Mouse (Mus musculus) frontal cortex, postnatal 36 days (tissue): ENCODE results near the gene Slc7a6os.

ENCODE experiments used
- DNase-seq, 2 experiments: peaks; one replicate each; pipeline ENCODE4 v3.0.0; 2022; ENCODE audit warnings: low spot score in 2 of 2

Slc7a6os gene

DNA sequence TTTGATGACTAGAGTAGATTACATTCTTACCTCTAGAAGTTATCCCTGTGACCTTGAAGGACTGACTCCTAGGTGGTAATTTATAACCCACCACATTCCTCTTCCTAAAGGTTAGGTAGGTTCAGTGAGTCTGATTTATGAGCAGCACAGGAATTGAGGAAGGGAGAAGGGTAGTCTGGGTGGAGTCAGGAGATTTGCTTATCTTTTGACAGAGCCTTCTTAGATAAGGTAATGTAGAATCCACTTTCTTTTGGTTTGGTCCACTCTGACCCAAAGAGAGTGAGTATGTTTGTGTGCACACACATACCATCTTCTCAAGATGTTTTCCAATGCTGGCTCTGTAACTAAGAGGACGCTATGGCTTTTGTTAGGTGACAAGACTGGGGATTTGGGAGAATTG is 33.1 kb downstream of the Slc7a6os start:
- DNase-seq: no peak

DNA sequence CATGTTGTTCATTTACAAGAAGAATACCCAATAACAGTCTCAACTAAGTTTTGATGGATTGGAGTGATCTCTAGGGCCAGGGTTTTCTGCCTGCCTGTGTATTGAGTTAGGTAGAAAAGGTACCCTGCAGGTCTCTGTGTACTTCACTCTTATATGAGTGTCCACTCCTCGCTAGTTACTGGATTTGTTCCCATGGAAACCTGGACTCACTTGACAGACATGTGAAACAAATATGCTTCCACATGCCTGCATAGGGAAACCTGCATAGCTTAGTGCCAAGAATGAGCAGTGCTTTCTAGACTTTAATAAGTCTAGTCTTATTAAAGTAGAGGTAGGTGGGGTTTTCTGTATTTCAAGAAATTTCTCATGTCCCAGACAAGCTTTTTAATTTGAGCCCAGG is 33.8 kb downstream of the Slc7a6os start:
- no peak for DNase-seq

DNA sequence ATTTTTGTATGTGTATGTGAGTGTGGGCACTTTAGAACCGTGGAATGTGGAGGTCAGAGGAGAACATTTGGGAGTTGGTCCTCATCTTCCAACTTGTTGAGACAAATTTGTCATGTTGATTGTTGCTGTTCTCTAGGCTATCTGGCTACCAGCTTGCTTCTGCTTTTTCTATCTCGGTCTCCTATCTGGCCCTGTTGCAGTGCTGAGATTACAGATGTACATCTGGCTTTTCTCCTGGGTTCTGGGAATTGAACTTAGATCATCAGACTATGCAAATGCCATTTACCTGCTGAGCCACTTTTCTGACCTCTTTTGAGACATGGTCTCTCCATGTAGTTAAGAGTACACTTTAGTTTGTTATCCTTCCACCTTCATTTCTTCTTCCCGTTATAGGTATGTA is 37.2 kb downstream of the Slc7a6os start:
- DNase-seq: no peak

DNA sequence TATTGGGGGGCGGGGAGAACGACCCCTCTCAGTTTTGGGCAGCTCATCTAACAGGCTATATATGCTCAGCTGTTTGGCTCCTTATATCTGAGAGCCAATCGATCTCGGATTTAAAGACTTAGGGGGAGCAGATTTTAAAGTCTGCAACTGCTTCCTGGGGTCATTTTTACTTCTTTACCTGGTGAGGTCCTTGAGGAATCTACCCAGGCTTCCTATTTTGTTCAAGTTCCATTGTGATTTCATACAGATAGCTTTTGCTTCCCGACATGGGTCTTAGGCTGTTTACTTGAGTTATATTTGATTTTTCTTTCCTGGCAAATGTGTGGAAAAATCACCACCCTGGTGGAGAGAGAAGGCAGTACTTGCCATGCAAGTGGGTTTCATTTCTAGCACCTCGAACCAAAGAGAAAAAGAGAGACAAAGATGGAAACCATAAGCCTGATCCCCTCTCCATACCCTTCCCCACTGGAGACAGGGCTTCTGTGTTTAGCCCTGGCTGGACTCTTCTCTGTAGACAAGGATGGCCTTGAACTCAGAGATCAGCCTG is 40.7 kb downstream of the Slc7a6os start:
- DNase-seq: no peak

DNA sequence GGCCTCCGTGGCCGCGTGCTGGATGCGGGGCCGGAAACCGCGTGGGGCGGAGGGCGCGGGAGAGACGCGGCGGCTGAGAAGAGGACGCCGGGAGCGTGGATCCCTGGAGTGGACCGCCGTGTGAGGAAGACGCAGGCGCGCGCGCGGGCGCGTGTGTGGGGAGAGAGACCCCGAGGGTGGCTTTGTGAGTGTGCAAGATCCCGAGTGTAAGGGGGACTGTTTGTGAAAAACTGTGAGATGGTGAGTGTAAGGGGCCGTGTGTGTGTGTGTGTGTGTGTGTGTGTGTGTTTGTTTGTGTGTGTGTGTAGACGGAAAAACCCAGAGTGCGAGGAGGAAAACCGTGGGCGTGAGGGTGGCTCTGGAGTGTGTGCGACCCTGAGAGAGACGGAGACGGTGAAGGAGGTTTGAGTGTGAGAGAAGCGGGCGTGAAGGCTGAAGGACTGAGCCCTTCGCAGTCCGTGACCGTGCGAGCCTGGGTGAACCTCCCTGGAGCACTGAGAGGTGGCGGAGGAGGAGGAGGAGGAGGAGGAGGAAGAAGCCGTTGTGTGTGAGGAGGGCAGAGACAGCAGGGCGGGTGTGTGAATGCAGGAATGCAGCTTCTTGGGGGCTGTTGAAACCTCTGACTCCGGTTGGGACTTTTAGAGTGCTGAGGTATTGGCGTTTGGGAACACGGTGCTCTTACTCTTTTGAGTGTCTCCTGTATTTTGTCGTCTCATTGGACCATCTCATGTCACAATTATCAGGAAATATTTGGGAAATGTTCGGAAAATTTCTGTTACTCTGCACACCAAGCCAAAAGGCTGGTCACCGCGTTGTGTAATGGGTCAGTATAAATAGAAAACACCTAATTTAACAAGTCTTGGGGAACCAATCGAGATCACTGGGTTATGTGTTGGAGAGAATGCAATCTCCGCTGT is 41.5 kb downstream of the Slc7a6os start:
- peak; percentile 40 to 42 for DNase-seq

DNA sequence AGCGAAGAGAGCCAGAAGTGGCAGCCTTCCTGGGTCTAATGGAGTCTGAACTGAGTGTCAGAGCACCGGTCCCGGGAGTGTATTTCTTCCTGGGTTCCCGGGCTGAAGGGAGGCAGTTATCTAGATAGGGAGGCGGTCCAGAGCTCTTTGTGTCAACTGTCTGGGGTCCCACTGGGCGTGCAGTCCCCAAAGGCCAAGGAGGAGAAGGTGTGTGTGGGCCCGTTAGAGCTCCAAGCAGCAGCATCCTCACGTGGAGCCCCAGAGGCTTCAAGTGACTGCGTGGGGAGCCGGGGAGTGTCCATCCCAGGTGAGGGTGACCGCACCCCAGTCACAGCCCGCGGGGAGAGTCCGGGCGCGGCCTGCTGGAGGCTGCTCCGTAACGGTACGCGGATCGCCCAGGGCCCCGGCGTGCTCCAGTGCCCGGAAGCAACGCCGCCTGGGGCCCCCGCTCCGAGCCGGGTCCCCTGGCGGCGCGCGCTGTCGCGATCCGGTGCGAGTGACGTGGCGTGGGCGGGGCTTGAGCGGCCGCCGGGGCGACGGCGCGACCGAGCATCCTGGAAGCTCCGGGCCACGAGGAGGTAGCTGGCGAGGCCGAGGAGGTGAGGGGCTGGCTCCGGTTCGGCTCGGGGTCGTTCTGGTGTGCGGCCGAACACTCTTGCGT is 42.2 kb downstream of the Slc7a6os start, which contains the start of gene Slc7a6:
Slc7a6 (plus strand) TSS at position 502 of the 661 bp plus-strand sequence.
- DNase-seq: peak; percentile 88 to 89

DNA sequence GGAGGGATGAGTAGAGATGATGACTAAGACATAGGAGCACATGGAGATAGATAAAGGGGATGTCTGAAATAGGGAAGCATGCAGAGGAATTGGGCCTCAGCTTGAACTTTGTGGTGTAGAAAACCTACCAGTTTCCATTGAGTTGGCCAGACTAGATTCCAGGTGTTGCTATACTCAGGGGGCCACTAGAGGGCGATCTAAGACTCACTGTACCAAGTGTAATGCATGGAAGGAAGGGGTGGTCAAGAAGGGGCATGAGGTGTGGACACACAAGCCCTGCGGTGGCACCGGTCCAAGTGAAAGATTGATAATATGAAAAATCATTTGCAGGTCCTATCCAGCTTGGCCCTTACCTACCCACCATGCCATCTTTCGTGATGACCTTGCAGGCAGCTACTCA is 45.3 kb downstream of the Slc7a6os start:
- DNase-seq: peak; percentile 78 to 85

DNA sequence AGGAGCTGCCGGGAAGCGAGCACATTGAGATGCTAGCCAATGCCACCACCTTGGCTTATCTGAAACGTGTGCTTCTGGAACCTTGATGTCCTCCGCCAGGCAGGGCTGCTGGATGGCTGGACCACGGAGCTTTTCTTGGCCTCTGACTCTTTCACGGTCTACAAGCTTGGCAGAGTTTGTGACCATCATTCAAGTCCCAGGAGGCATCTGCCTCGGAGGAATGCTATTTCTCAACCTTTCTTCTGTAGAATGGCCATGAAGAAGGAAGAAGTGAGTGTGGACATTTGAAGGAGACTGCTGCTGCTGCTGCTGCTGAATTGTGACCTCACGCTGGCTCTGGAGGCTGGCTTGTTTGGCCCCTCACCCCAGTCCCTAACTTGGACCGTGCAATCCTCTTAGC is 47.5 kb downstream of the Slc7a6os start:
- DNase-seq: no peak

DNA sequence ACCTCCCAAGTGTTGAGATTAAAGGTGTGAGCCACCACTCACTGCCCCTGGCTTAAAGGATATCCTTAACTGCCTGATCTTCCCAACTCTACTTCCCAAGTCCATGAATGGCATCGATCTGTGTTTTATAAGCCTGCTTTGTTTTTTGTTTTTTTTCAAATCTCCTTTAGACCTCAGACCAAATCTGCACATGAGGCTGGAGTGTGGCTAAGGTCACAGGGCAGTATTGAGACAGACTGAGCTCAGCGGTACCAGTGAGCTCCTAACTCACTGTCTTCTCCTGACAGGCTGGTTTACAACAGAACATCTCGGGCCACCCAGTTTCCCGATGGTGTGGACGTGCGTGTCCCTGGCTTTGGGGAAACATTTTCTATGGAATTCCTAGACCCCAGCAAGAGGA is 50.9 kb downstream of the Slc7a6os start:
- no peak for DNase-seq

DNA sequence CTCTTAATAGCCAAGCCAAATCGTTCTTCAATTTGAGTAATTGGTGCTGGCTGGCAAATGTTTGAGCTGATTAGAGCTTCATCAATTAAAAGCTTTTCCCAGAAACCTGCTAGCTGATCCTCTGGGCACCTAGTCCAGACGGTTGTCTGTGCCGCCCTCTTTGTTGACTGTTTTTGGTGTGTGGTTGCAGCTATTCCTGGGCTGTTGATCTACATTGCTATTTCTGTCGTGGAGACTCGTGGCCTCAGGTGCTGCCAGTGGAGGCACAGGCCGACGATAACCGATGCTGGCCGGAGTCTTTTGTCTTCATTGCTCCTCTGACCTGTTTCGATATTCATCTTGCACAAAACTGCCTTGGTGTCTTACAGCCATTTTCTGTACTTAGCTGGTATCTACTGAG is 52.4 kb downstream of the Slc7a6os start:
- DNase-seq: no peak

DNA sequence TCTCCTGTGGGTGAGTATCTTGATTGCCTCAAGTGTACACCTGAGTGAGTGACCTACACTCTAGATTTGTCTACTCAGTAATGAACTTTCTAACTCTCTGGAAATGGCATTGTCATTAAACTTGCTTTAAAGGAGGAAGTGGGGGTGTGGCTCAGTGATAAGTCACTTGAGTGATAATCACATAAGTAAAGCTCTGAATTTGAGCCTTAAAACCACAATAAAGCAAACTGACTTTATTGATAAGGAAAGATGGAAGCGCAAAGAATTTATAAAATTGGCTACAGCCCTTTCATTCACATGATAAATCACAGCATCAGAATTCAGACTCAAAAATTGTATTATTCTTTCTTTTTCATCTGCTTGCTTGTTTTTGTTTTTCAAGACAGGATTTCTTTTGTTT is 53.3 kb downstream of the Slc7a6os start:
- DNase-seq: no peak

DNA sequence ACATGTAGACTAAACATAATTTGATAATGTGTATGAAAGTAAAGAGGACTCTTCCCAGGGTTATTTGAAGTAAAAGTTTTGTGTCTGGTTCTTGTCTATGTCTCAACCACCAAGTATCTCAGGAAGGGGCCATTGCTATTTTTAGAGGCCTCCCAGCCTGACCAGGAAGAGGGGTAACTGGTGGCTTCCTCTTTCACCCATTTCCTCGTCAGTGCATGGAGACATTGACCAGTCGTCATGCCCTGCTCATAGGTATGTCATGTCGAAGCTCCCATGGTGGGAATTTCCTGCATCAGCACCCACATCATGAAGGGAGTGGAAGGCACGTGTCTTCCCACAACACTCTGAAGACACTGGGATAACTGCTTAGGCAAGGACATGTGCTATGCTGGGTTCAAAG is 57.9 kb downstream of the Slc7a6os start:
- no peak for DNase-seq

DNA sequence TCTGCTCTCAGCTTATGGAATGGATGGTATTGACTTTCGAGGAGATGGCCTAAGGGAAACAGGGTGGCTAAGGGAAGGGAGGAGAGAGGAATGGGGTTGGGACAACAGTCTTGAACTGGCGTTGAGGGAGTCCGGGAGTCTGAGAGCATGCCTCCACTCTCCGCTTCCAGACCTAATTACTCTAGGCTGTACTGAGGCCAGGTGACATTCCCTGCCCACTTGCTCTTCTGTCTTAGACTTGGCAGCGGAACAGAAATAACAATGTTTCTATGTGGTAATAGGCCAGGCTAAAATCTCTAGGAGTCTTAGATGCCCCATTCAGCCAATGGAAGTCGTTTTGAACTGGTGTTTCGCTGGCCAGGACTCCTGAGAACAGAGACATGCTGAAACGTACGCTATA is 59.7 kb downstream of the Slc7a6os start:
- no peak for DNase-seq
